Mouse (Mus musculus) bone marrow, adult 2 months (tissue): ENCODE measurements around the gene Ugt1a6a.

Experiments used
- CTCF ChIP-seq: fragments of 200-500 bp; IDR thresholded peaks from 2 replicates; pipeline ENCODE4 v1.5.1; 2011; ENCODE audit warnings: low read length, control low read depth; ENCODE audit not compliant: control insufficient read depth, insufficient read depth
- POLR2A ChIP-seq: fragments of 200-500 bp; IDR thresholded peaks from 2 replicates; pipeline ENCODE4 v1.6.1; 2011; ENCODE audit warnings: low read depth, mild to moderate bottlenecking, control low read depth, low read length, borderline replicate concordance; ENCODE audit not compliant: control insufficient read depth

- TF ChIP-seq POLR2A (no peak), CTCF (no peak)
Measured at GRCm38 (mm10) chr1:88192136-88192535, 57.5 kb downstream of the Ugt1a6a start.
